Mouse (Mus musculus): ENCODE data around the gene Fcer1g.

The Fcer1g gene

GRCm38 (mm10) chr1:171226780-171227179 lies 7.4 kb downstream of the Fcer1g start:
- in situ Hi-C loops (cut with MboI; ENCODE audit: unreplicated experiment in 2 of 2), result loop anchor here (10.0 to 25.0 kb wide), 3 partner anchors 214 to 589 kb away; partner anchors contain the start of genes Fcgr4 (in 1 of the 2) and Olfml2b (in 1 of the 2)

- in situ Hi-C loops (cut with MboI; ENCODE audit: unreplicated experiment in 2 of 2), result loop anchor here (5.0 to 25.0 kb wide), 7 partner anchors 58 to 588 kb away; partner anchors contain the start of genes Fcgr4 (in 1 of the 2) and Olfml2b (in 1 of the 2)
These were observed 9.3 kb downstream of the Fcer1g start, which contains the start of gene Apoa2 for GRCm38 (mm10) chr1:171224857-171225256. Gene Apoa2, plus strand, starts transcription at chr1:171225054.

GRCm38 (mm10) chr1:171223796-171224195 lies 10.4 kb downstream of the Fcer1g start:
- in situ Hi-C loops (cut with MboI; ENCODE audit: unreplicated experiment in 2 of 2), result loop anchor here (5.0 to 10.0 kb wide), 5 partner anchors 56 to 329 kb away; no protein-coding TSS in a partner anchor

GRCm38 (mm10) chr1:171223168-171223567 lies 11.0 kb downstream of the Fcer1g start:
- in situ Hi-C loops (cut with MboI; ENCODE audit: unreplicated experiment in 2 of 2), result loop anchor here (5.0 to 10.0 kb wide), 5 partner anchors 56 to 328 kb away; no protein-coding TSS in a partner anchor

GRCm38 (mm10) chr1:171222238-171223155 lies 11.7 kb downstream of the Fcer1g start, which contains the start of gene Tomm40l:
Gene Tomm40l, minus strand, starts transcription at chr1:171222514.
- in situ Hi-C loops (cut with MboI; ENCODE audit: unreplicated experiment in 2 of 2), result loop anchor here (5.0 to 10.0 kb wide), 5 partner anchors 55 to 328 kb away; no protein-coding TSS in a partner anchor

GRCm38 (mm10) chr1:171221281-171222193 lies 12.6 kb downstream of the Fcer1g start:
- in situ Hi-C loops (cut with MboI; ENCODE audit: unreplicated experiment in 2 of 2), result loop anchor here (5.0 to 10.0 kb wide), 5 partner anchors 54 to 327 kb away; no protein-coding TSS in a partner anchor

- in situ Hi-C loops (cut with MboI; ENCODE audit: unreplicated experiment in 2 of 2), result loop anchor here (5.0 to 10.0 kb wide), 5 partner anchors 54 to 326 kb away; no protein-coding TSS in a partner anchor
These were observed 13.3 kb downstream of the Fcer1g start for GRCm38 (mm10) chr1:171220871-171221270.

GRCm38 (mm10) chr1:171216241-171216955 lies 17.8 kb downstream of the Fcer1g start:
- in situ Hi-C loops (cut with MboI; ENCODE audit: unreplicated experiment in 2 of 2), result no loop called here

- in situ Hi-C loops (cut with MboI; ENCODE audit: unreplicated experiment in 2 of 2), result no loop called here
These were observed 20.2 kb downstream of the Fcer1g start, which contains the start of gene Nr1i3 for GRCm38 (mm10) chr1:171213801-171214496. Gene Nr1i3, plus strand, starts transcription at chr1:171213970.

- in situ Hi-C loops (cut with MboI; ENCODE audit: unreplicated experiment in 2 of 2), result no loop called here
These were observed 21.3 kb downstream of the Fcer1g start for GRCm38 (mm10) chr1:171212854-171213253.

- in situ Hi-C loops (cut with MboI; ENCODE audit: unreplicated experiment in 2 of 2), result no loop called here
These were observed 24.8 kb downstream of the Fcer1g start for GRCm38 (mm10) chr1:171209409-171209808.

- in situ Hi-C loops (cut with MboI; ENCODE audit: unreplicated experiment in 2 of 2), result no loop called here
These were observed 28.3 kb downstream of the Fcer1g start for GRCm38 (mm10) chr1:171205704-171206493.

- in situ Hi-C loops (cut with MboI; ENCODE audit: unreplicated experiment in 2 of 2), result no loop called here
These were observed 29.9 kb downstream of the Fcer1g start for GRCm38 (mm10) chr1:171204249-171204644.

- in situ Hi-C loops (cut with MboI; ENCODE audit: unreplicated experiment in 2 of 2), result no loop called here
These were observed 30.5 kb downstream of the Fcer1g start for GRCm38 (mm10) chr1:171203471-171204248.

- in situ Hi-C loops (cut with MboI; ENCODE audit: unreplicated experiment in 2 of 2), result no loop called here
These were observed 33.4 kb downstream of the Fcer1g start for GRCm38 (mm10) chr1:171200769-171201168.

- in situ Hi-C loops (cut with MboI; ENCODE audit: unreplicated experiment in 2 of 2), result no loop called here
These were observed 34.6 kb downstream of the Fcer1g start for GRCm38 (mm10) chr1:171199532-171199931.

GRCm38 (mm10) chr1:171195887-171196397 lies 38.2 kb downstream of the Fcer1g start, which contains the start of gene Pcp4l1:
Gene Pcp4l1, minus strand, starts transcription at chr1:171196268.
- in situ Hi-C loops (cut with MboI; ENCODE audit: unreplicated experiment in 2 of 2), result no loop called here

Measured in v-Abl transformed pro-B cells (cell line).